Mouse (Mus musculus): Measurements from ENCODE around the gene B4galnt1.

DNA sequence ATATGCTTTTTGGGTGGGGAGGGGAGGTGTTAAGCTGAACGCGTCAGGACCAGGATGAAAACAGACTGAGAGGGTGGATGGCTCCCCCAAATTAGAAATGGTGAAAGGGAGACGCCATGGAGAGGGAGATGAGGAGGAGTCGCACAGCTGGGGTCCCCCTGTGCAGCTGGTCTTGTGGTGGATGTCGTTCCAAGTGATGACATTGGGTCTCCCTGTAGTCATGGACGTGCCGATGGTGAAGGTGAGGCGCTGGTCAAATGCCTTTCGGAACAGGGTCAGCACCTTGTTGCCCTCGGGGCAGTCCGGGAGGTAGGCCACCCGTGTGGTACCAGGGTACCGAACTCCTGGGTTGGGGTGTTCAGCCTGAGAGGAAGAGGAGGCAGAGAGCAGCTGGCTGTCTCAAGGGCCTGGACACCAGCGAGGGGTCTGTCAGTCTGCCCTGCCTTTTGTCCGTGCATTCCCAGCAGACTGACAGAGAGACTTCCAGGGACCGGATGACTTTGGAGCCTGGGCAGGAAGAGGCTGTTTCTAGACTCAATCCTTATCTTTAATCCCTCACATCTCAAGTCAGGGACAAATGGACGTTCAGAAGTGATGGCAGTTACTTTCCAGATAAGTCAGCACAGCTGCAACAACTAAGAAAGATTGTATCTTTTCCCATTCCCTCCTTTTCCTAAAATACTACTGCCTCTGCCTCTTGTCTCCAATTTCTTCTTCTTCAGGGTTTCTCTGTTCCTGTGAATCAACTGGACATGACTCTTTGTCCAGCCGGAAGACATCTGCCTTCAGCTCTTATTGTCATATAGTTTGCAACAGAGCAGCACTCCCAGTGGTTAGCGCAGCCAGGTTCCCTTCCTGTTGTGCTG is 26.4 kb downstream of the B4galnt1 start:
- TF ChIP-seq CTCF (IDR thresholded peaks at IDR 0.05; ENCODE audit: low read depth) (no peak), EP300 (IDR thresholded peaks at IDR 0.05; ENCODE audit: low read depth) (no peak)
